Mouse (Mus musculus): ENCODE results near the gene P3h2.

GRCm38 (mm10) chr16:25983635-25984034, 121.9 kb downstream of the P3h2 start:
- TF ChIP-seq CTCF (IDR thresholded peaks at IDR 0.05; ENCODE audit: low read depth) (peak; percentile 59), EP300 (IDR thresholded peaks at IDR 0.05; ENCODE audit: low read depth) (no peak)

Data from heart, postnatal 0 days (tissue).